Mouse (Mus musculus): ENCODE results near the gene Iffo2. TPM values are rescaled to one million over a fixed set of nuclear protein-coding genes. Genes with fewer than 3 reads are reported as not detected.

The Iffo2 gene
- total and polyA plus RNA-seq, 3 experiments: 1.3 to 2.7 TPM; not detected in 1

DNA sequence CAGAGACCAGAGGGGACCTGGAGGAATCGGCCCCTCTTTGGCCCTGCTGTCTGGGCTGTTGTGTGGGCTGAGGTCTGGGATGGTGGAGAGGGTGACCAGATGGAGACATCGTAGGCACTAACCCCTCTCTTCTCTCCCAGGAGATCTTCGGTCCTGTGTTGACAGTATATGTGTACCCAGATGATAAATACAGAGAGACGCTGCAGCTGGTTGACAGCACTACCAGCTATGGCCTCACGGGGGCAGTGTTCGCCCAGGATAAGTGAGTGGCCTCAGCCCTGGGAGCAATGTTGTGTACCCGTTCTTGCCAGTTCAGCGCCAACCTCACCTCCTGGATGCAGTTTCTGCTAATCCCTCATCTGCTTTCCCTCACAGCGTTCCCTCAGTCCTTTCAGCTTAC is 113.6 kb downstream of the Iffo2 start:
- no peaks in the 10 kb centered on the region for H3K9me3 ChIP-seq (replicated peaks; ENCODE audit: insufficient read depth, low read length)
- H3K4me3 ChIP-seq (ENCODE audit: control insufficient read depth in 1 of 2, insufficient read depth in 1 of 2, low read depth in 2 of 2, low read length in 2 of 2): no peak overlapping the region
- no peaks in the 10 kb centered on the region; a peak in 1 of 4 replicates for H3K36me3 ChIP-seq (ENCODE audit: control insufficient read depth in 1 of 2, insufficient read depth in 2 of 2, low read length in 2 of 2)
- H3K27me3 ChIP-seq (ENCODE audit: control insufficient read depth in 1 of 2, insufficient read depth in 2 of 2, low read length in 2 of 2): no peaks in the 10 kb centered on the region
- H3K4me1 ChIP-seq (ENCODE audit: control insufficient read depth in 1 of 2, insufficient read depth in 2 of 2, low read length in 2 of 2): peaks cover 0 to 4% of the 10 kb centered on the region in 2 experiments; a peak in 1 of 4 replicates
- peak; percentile 69 for DNase-seq (ENCODE audit: low read depth, low spot score)
- no peaks in the 10 kb centered on the region for H3K79me2 ChIP-seq (ENCODE audit: control insufficient read depth, insufficient read depth, low read length, poor library complexity)
- H3K9ac ChIP-seq (ENCODE audit: control insufficient read depth, low read depth, low read length, poor library complexity, severe bottlenecking): no peak overlapping the region
- H3K27ac ChIP-seq (ENCODE audit: control insufficient read depth, low read depth, low read length): no peak overlapping the region
- TF ChIP-seq CTCF (IDR thresholded peaks at IDR 0.05 in 2 of 3, conservative IDR thresholded peaks at IDR 0.05 in 1 of 3; ENCODE audit: control insufficient read depth in 1 of 3, insufficient read depth in 1 of 3, low read depth in 2 of 3, low read length in 3 of 3, poor library complexity in 1 of 3, severe bottlenecking in 1 of 3) (peak; percentile 71 to 93 (median 85)), MAFK (IDR thresholded peaks at IDR 0.05; ENCODE audit: borderline replicate concordance, low read depth, low read length) (no peak), MYB (IDR thresholded peaks at IDR 0.05; ENCODE audit: low read depth, low read length) (no peak), RAD21 (IDR thresholded peaks at IDR 0.05; ENCODE audit: low read depth, low read length) (peak; percentile 68), NRF1 (IDR thresholded peaks at IDR 0.05; ENCODE audit: insufficient read depth, low read depth, low read length, poor library complexity, severe bottlenecking) (no peak), GATA1 (IDR thresholded peaks at IDR 0.05; ENCODE audit: low read depth, low read length) (no peak), SIN3A (IDR thresholded peaks at IDR 0.05; ENCODE audit: low read length) (no peak), MAX (IDR thresholded peaks at IDR 0.05; ENCODE audit: low read length) (no peak), SMC3 (IDR thresholded peaks at IDR 0.05; ENCODE audit: low read depth, low read length) (peak; percentile 52), MYC (IDR thresholded peaks at IDR 0.05; ENCODE audit: low read depth, low read length) (no peak), GABPA (IDR thresholded peaks at IDR 0.05; ENCODE audit: low read depth, low read length) (no peak)

DNA sequence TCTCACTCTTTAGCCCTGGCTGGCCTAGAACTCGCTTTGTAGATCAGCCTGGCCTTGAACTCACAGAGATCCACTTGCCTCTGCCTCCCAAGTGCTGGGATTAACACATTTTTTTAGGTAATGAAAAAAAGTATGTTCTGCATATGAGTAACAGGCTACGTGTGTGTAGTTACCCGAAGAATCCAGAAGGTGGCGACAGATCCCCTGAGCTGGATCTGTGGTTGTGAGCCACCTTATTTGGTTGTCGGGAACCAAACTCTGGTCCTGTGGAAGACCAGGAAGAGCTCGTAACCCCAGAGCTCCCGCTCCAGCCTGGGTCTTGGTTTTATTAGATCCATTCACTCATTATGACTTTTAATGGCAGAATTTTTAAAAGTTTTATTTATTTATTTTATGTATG is 116.6 kb downstream of the Iffo2 start:
- Histone ChIP-seq H3K9ac (ENCODE audit: control insufficient read depth, low read depth, low read length, poor library complexity, severe bottlenecking) (no peak overlapping the region), H3K27me3 (ENCODE audit: control insufficient read depth in 1 of 2, insufficient read depth in 2 of 2, low read length in 2 of 2) (no peaks in the 10 kb centered on the region), H3K27ac (ENCODE audit: control insufficient read depth, low read depth, low read length) (no peak overlapping the region), H3K79me2 (ENCODE audit: control insufficient read depth, insufficient read depth, low read length, poor library complexity) (no peaks in the 10 kb centered on the region), H3K9me3 (replicated peaks; ENCODE audit: insufficient read depth, low read length) (no peaks in the 10 kb centered on the region), H3K4me1 (ENCODE audit: control insufficient read depth in 1 of 2, insufficient read depth in 2 of 2, low read length in 2 of 2) (no peaks in the 10 kb centered on the region), H3K4me3 (ENCODE audit: control insufficient read depth in 1 of 2, insufficient read depth in 1 of 2, low read depth in 2 of 2, low read length in 2 of 2) (no peak overlapping the region), H3K36me3 (ENCODE audit: control insufficient read depth in 1 of 2, insufficient read depth in 2 of 2, low read length in 2 of 2) (no peaks in the 10 kb centered on the region)
- TF ChIP-seq USF1 (IDR thresholded peaks at IDR 0.05; ENCODE audit: low read depth, low read length) (no peak), TBP (IDR thresholded peaks at IDR 0.05; ENCODE audit: low read depth, low read length) (no peak), ZMIZ1 (IDR thresholded peaks at IDR 0.05; ENCODE audit: low read depth, low read length) (no peak), CTCF (IDR thresholded peaks at IDR 0.05 in 2 of 3, conservative IDR thresholded peaks at IDR 0.05 in 1 of 3; ENCODE audit: control insufficient read depth in 1 of 3, insufficient read depth in 1 of 3, low read depth in 2 of 3, low read length in 3 of 3, poor library complexity in 1 of 3, severe bottlenecking in 1 of 3) (peak in 1 of 3 experiments; percentile 26; a peak in 3 of 6 replicates), MYB (IDR thresholded peaks at IDR 0.05; ENCODE audit: low read depth, low read length) (no peak), MYC (IDR thresholded peaks at IDR 0.05; ENCODE audit: low read depth, low read length) (no peak), NRF1 (IDR thresholded peaks at IDR 0.05; ENCODE audit: insufficient read depth, low read depth, low read length, poor library complexity, severe bottlenecking) (no peak)
- peak; percentile 21 for DNase-seq (ENCODE audit: low read depth, low spot score)
